In the genomic region with DNA sequence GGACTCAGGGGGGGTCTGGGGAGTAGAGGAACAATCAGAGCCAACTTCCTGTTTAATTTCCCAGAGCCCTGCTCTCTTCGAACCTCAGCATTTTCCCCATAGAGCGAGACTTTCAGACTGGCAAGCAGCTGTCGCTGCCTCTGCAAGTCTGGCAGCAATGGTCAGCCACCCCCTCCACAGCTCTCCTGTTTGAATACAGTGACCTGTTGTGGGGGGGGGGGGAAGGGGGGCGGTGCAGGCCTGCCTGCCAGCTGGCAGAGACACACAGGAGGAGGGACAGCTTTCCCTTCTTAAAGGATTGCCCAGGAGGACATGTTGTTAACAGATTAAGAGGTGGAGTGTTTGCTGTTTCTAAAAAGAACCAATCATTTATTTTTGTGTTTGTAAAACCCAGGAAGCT, we compare ENCODE assay signal across 14 mouse cellular contexts. TPM values are rescaled to one million over a fixed set of nuclear protein-coding genes. Genes with fewer than 3 reads are reported as not detected.
DNase-seq lines count a peak whose midpoint lies in the region; ATAC-seq lines count a peak whose summit lies in the region.
"Had no signal": no experiment of that assay in that cellular context is flagged by ENCODE, and none has a peak within 500 bp of the region (broad histone marks: within the 10 kb centered on the region; RNA-seq: fewer than 3 reads in every experiment).

No protein-coding gene starts in this region.

- peak; percentile 60 for ATAC-seq in forebrain, embryonic 15.5 days (replicated peaks)
- no peak for ATAC-seq in forebrain, embryonic 11.5 days (replicated peaks; ENCODE audit: low FRiP score)
- ATAC-seq in lung, embryonic 16.5 days (ENCODE audit: low read depth) = 0 out of 2 replicates have a peak, but pooled peaks have one; percentile 36
- 0 out of 2 replicates have a peak, but pooled peaks have one; percentile 34 for ATAC-seq in embryonic facial prominence, embryonic 15.5 days (ENCODE audit: insufficient number of reproducible peaks, low FRiP score, low TSS enrichment, low read depth)

- H3K9ac ChIP-seq in forebrain, embryonic 15.5 days (replicated peaks) = no peak overlapping the region
- H3K9ac ChIP-seq in forebrain, embryonic 11.5 days (ENCODE audit: low read length) = no peak overlapping the region
- no peak overlapping the region for H3K9ac ChIP-seq in lung, embryonic 16.5 days (ENCODE audit: low read length)
- H3K9ac ChIP-seq in embryonic facial prominence, embryonic 15.5 days = no peak overlapping the region
- H3K9ac ChIP-seq: liver, embryonic 14.5 days had no signal

- no peak overlapping the region for H3K4me2 ChIP-seq in forebrain, embryonic 15.5 days (replicated peaks)
- H3K4me2 ChIP-seq in forebrain, embryonic 11.5 days (ENCODE audit: low read depth, low read length, severe bottlenecking) = no peak overlapping the region
- no peak overlapping the region for H3K4me2 ChIP-seq in lung, embryonic 16.5 days (ENCODE audit: low read depth, low read length)
- no peak overlapping the region for H3K4me2 ChIP-seq in embryonic facial prominence, embryonic 15.5 days (replicated peaks)

- H3K4me1 ChIP-seq in forebrain, embryonic 15.5 days = no peaks in the 10 kb centered on the region
- H3K4me1 ChIP-seq in forebrain, embryonic 11.5 days (replicated peaks; ENCODE audit: control insufficient read depth, insufficient read depth, low read length) = no peaks in the 10 kb centered on the region
- no peaks in the 10 kb centered on the region for H3K4me1 ChIP-seq in lung, embryonic 16.5 days (replicated peaks; ENCODE audit: control insufficient read depth, insufficient read depth, low read length)
- no peaks in the 10 kb centered on the region for H3K4me1 ChIP-seq in embryonic facial prominence, embryonic 15.5 days

- no peak overlapping the region for H3K27ac ChIP-seq in forebrain, embryonic 15.5 days (replicated peaks)
- no peak overlapping the region for H3K27ac ChIP-seq in forebrain, embryonic 11.5 days (ENCODE audit: low read depth, low read length)
- no peak overlapping the region for H3K27ac ChIP-seq in lung, embryonic 16.5 days (ENCODE audit: low read length)
- H3K27ac ChIP-seq in embryonic facial prominence, embryonic 15.5 days (replicated peaks) = no peak overlapping the region
- H3K27ac ChIP-seq: liver, embryonic 14.5 days had no signal

- DNase-seq in forebrain, embryonic 11.5 days (ENCODE audit: low spot score) = no peak
- no peak for DNase-seq in lung, postnatal 36 days
- peak; percentile 2 for DNase-seq in kidney, postnatal 14 days
- DNase-seq in heart, postnatal 25 days (ENCODE audit: low spot score) = no peak
- no peak for DNase-seq in testis, postnatal 14 days (ENCODE audit: low spot score)
- DNase-seq: B cell, adult 2 months; cerebellum, adult 2 months; heart, adult 18-20 months; heart, postnatal 14 days had no signal

- no peaks in the 10 kb centered on the region for H3K9me3 ChIP-seq in forebrain, embryonic 15.5 days
- no peaks in the 10 kb centered on the region for H3K9me3 ChIP-seq in forebrain, embryonic 11.5 days (ENCODE audit: control insufficient read depth, low read length)
- H3K9me3 ChIP-seq in lung, embryonic 16.5 days (ENCODE audit: control insufficient read depth, low read length) = no peaks in the 10 kb centered on the region
- no peaks in the 10 kb centered on the region for H3K9me3 ChIP-seq in embryonic facial prominence, embryonic 15.5 days (replicated peaks)
- H3K9me3 ChIP-seq: G1E had no signal

- WGBS in forebrain, embryonic 15.5 days = 55% methylated on average over 3 of the region's 4 CpGs
- 79% methylated on average over 3 of the region's 4 CpGs for WGBS in forebrain, embryonic 11.5 days
- WGBS in lung, embryonic 16.5 days = 19% methylated on average over 3 of the region's 4 CpGs
- WGBS in embryonic facial prominence, embryonic 15.5 days = 51% methylated on average over 3 of the region's 4 CpGs

- intact Hi-C loops in heart, postnatal 25 days (cut with DNase I) = no loop called here

- no peaks in the 10 kb centered on the region for H3K36me3 ChIP-seq in forebrain, embryonic 15.5 days
- H3K36me3 ChIP-seq in forebrain, embryonic 11.5 days (ENCODE audit: control insufficient read depth, insufficient read depth, low read length) = no peaks in the 10 kb centered on the region
- H3K36me3 ChIP-seq in lung, embryonic 16.5 days (ENCODE audit: control insufficient read depth, insufficient read depth, low read length) = no peaks in the 10 kb centered on the region
- H3K36me3 ChIP-seq in embryonic facial prominence, embryonic 15.5 days = no peaks in the 10 kb centered on the region
- H3K36me3 ChIP-seq: G1E had no signal

- no peak overlapping the region for H3K4me3 ChIP-seq in forebrain, embryonic 15.5 days
- H3K4me3 ChIP-seq in forebrain, embryonic 11.5 days (ENCODE audit: low read depth, low read length) = no peak overlapping the region
- no peak overlapping the region for H3K4me3 ChIP-seq in lung, embryonic 16.5 days (ENCODE audit: low read length)
- no peak overlapping the region for H3K4me3 ChIP-seq in embryonic facial prominence, embryonic 15.5 days (replicated peaks)

- H3K27me3 ChIP-seq in forebrain, embryonic 15.5 days = no peaks in the 10 kb centered on the region
- peaks cover 3% of the 10 kb centered on the region for H3K27me3 ChIP-seq in forebrain, embryonic 11.5 days (ENCODE audit: control insufficient read depth, insufficient read depth, low read length)
- H3K27me3 ChIP-seq in lung, embryonic 16.5 days (ENCODE audit: control insufficient read depth, insufficient read depth, low read depth, low read length) = no peaks in the 10 kb centered on the region
- H3K27me3 ChIP-seq in embryonic facial prominence, embryonic 15.5 days = 0 out of 2 replicates have a peak, but pooled peaks cover 3% of the 10 kb centered on the region

RNA-seq across cellular contexts. Expression of a gene that starts 50.3 kb away (rescaled TPM):
- polyA plus RNA-seq in forebrain, embryonic 15.5 days (2015; fragmentation: Nextera tagmentation; extraction: Ambion mirVana) = 67.3 and 68.8 TPM in 2 replicates
- polyA plus RNA-seq in forebrain, embryonic 11.5 days (2014; fragmentation: Nextera tagmentation; extraction: Ambion mirVana) = 81.5 and 89.5 TPM in 2 replicates
- polyA plus RNA-seq in lung, embryonic 16.5 days (2015; fragmentation: Nextera tagmentation; extraction: Ambion mirVana) = 33.4 and 35.0 TPM in 2 replicates
- polyA plus RNA-seq in embryonic facial prominence, embryonic 15.5 days (2015; fragmentation: Nextera tagmentation; extraction: Ambion mirVana) = 37.7 and 42.7 TPM in 2 replicates
- total RNA-seq in heart, postnatal 25 days (2021) = 10 to 100 TPM; 27.8 to 28.0 TPM
